Mouse (Mus musculus): ENCODE data around the gene Trpm8. TPM values are rescaled to one million over a fixed set of nuclear protein-coding genes. Genes with fewer than 3 reads are reported as not detected.

Trpm8 gene
- polyA plus RNA-seq, 2 experiments from 2014 or later, result not detected

- ATAC-seq, result no peak
These were observed 28.8 kb upstream of the Trpm8 start for GRCm38 (mm10) chr1:88248658-88249057.

- ATAC-seq, result no peak
These were observed 27.9 kb upstream of the Trpm8 start for GRCm38 (mm10) chr1:88249596-88249995.

- ATAC-seq, result no peak
These were observed 27.4 kb upstream of the Trpm8 start for GRCm38 (mm10) chr1:88250023-88250422.

- ATAC-seq, result peak; percentile 9
These were observed 24.4 kb upstream of the Trpm8 start for GRCm38 (mm10) chr1:88253106-88253505.

GRCm38 (mm10) chr1:88253540-88253939 lies 23.9 kb upstream of the Trpm8 start:
- ATAC-seq, result no peak

GRCm38 (mm10) chr1:88254793-88255465 lies 22.5 kb upstream of the Trpm8 start:
- ATAC-seq, result no peak

GRCm38 (mm10) chr1:88255466-88255857 lies 22.0 kb upstream of the Trpm8 start:
- no peak for ATAC-seq

GRCm38 (mm10) chr1:88255989-88256754 lies 21.3 kb upstream of the Trpm8 start:
- ATAC-seq, result no peak

GRCm38 (mm10) chr1:88256886-88257663 lies 20.4 kb upstream of the Trpm8 start:
- ATAC-seq, result no peak

- ATAC-seq, result no peak
These were observed 19.8 kb upstream of the Trpm8 start for GRCm38 (mm10) chr1:88257681-88258080.

- ATAC-seq, result no peak
These were observed 19.1 kb upstream of the Trpm8 start for GRCm38 (mm10) chr1:88258361-88258760.

GRCm38 (mm10) chr1:88258881-88259642 lies 18.4 kb upstream of the Trpm8 start:
- ATAC-seq, result peak; percentile 14

- ATAC-seq, result no peak
These were observed 17.8 kb upstream of the Trpm8 start for GRCm38 (mm10) chr1:88259643-88260024.

GRCm38 (mm10) chr1:88260114-88260513 lies 17.3 kb upstream of the Trpm8 start:
- ATAC-seq, result no peak

GRCm38 (mm10) chr1:88260604-88261377 lies 16.7 kb upstream of the Trpm8 start:
- ATAC-seq, result no peak

GRCm38 (mm10) chr1:88261706-88262105 lies 15.8 kb upstream of the Trpm8 start:
- ATAC-seq, result no peak

GRCm38 (mm10) chr1:88262255-88262654 lies 15.2 kb upstream of the Trpm8 start:
- ATAC-seq, result peak; percentile 4

- ATAC-seq, result no peak
These were observed 14.5 kb upstream of the Trpm8 start for GRCm38 (mm10) chr1:88262961-88263360.

- ATAC-seq, result no peak
These were observed 13.7 kb upstream of the Trpm8 start for GRCm38 (mm10) chr1:88263778-88264177.

- no peak for ATAC-seq
These were observed 13.1 kb upstream of the Trpm8 start for GRCm38 (mm10) chr1:88264237-88264868.

- no peak for ATAC-seq
These were observed 12.6 kb upstream of the Trpm8 start for GRCm38 (mm10) chr1:88264869-88265240.

Measured in activated CD4-positive, CD25-positive, alpha-beta regulatory T cell, adult 4 months (primary cell).